Mouse (Mus musculus) heart, adult 2 months (tissue): ENCODE results near the gene Olfr190. TPM values are rescaled to one million over a fixed set of nuclear protein-coding genes. Genes with fewer than 3 reads are reported as not detected.
"Not testable (repeated sequence)": the region's sequence is repeated elsewhere in the genome, so short reads cannot be mapped to it uniquely, and the experiment has no call there.

ENCODE experiments used
- DNase-seq, 2 experiments: peaks; one replicate each; pipeline ENCODE4 v3.0.0; 2021
- H3K27ac ChIP-seq: fragments of 200-600 bp; 2 replicates; pipeline ENCODE4 v1.8.1; 2022
- H3K27me3 ChIP-seq: fragments of 200-500 bp; 2 replicates; pipeline ENCODE4 v1.6.1; 2012; ENCODE audit warnings: mild to moderate bottlenecking, low read length, inconsistent platforms, mixed read lengths; ENCODE audit not compliant: control insufficient read depth, insufficient read depth
- H3K36me3 ChIP-seq: fragments of 200-500 bp; 2 replicates; pipeline ENCODE4 v1.6.1; 2012; ENCODE audit warnings: low read length, inconsistent platforms; ENCODE audit not compliant: control insufficient read depth, insufficient read depth
- H3K4me1 ChIP-seq: fragments of 200-500 bp; 2 replicates; pipeline ENCODE4 v1.6.1; 2011; ENCODE audit warnings: low read length; ENCODE audit not compliant: control insufficient read depth, insufficient read depth
- H3K4me3 ChIP-seq: fragments of 200-600 bp; 2 replicates; pipeline ENCODE4 v1.8.1; 2022
- H3K79me2 ChIP-seq: fragments of 200-500 bp; replicated peaks from 2 replicates; pipeline ENCODE4 v1.6.1; 2012; ENCODE audit warnings: mild to moderate bottlenecking, inconsistent platforms, low read length, moderate library complexity, mixed read lengths; ENCODE audit not compliant: control insufficient read depth, insufficient read depth
- H3K9ac ChIP-seq: fragments of 200-500 bp; 2 replicates; pipeline ENCODE4 v1.6.1; 2012; ENCODE audit warnings: low read depth, mild to moderate bottlenecking, control low read depth, inconsistent platforms, low read length, mixed read lengths
- CTCF ChIP-seq: fragments of 200-600 bp; IDR thresholded peaks from 2 replicates; pipeline ENCODE4 v1.8.1; 2022; ENCODE audit warnings: antibody characterized with exemption, mild to moderate bottlenecking, moderate library complexity
- EP300 ChIP-seq: fragments of 200-500 bp; IDR thresholded peaks from 2 replicates; pipeline ENCODE4 v1.6.1; 2011; ENCODE audit warnings: low read depth, low read length, control low read depth; ENCODE audit not compliant: insufficient read depth
- POLR2A ChIP-seq: fragments of 200-500 bp; IDR thresholded peaks from 2 replicates; pipeline ENCODE4 v1.6.1; 2011; ENCODE audit warnings: mild to moderate bottlenecking, low read depth, low read length, control low read depth; ENCODE audit not compliant: insufficient read depth
- WGBS: fragments of 180-500 bp; shearing (Covaris S2); methylation state at CpG from one replicate; pipeline ENCODE4 v1.1.7; 2018; 5-methylcytosine and 5-hydroxymethylcytosine counted together
- intact Hi-C: fragments of 180-260 bp; cut with DNase I; formaldehyde crosslinking; loops from one replicate; pipeline ENCODE4 v1.15.1; 2025
- polyA plus RNA-seq: library from polyadenylated mRNA; depleted of rRNA; stranded (reverse); fragments of >200 nt; gene quantifications from 2 replicates; pipeline ENCODE4 v1.2.3, GENCODE M21; 2012
- total RNA-seq, 2 experiments: library from RNA; stranded (reverse); gene quantifications; 2 replicates each; pipeline ENCODE4 v1.2.3; 2021

Olfr190 gene
- total and polyA plus RNA-seq, 3 experiments: not detected

- intact Hi-C loops: no loop called here
- Histone ChIP-seq H3K27ac (no peak overlapping the region), H3K4me3 (no peak overlapping the region), H3K79me2 (no peaks in the 10 kb centered on the region), H3K4me1 (no peaks in the 10 kb centered on the region), H3K36me3 (no peaks in the 10 kb centered on the region), H3K9ac (no peak overlapping the region), H3K27me3 (no peaks in the 10 kb centered on the region)
- TF ChIP-seq POLR2A (no peak), CTCF (no peak), EP300 (no peak)
- 73% methylated on average over 1 of the region's 1 CpGs for WGBS
- DNase-seq: no peak
These were observed 4.3 kb downstream of the Olfr190 start for GRCm38 (mm10) chr16:59073520-59073919.

- Histone ChIP-seq H3K27ac (no peak overlapping the region), H3K9ac (no peak overlapping the region), H3K4me1 (no peaks in the 10 kb centered on the region), H3K27me3 (no peaks in the 10 kb centered on the region), H3K36me3 (no peaks in the 10 kb centered on the region), H3K4me3 (no peak overlapping the region), H3K79me2 (no peaks in the 10 kb centered on the region)
- DNase-seq: no peak
- TF ChIP-seq EP300: no peak
- TF ChIP-seq POLR2A: no peak
- no peak for TF ChIP-seq CTCF
- intact Hi-C loops: no loop called here
These were observed 6.0 kb downstream of the Olfr190 start for GRCm38 (mm10) chr16:59071755-59072154.

GRCm38 (mm10) chr16:59062411-59062810 lies 15.4 kb downstream of the Olfr190 start:
- DNase-seq, intact Hi-C loops, H3K9ac ChIP-seq, H3K27me3 ChIP-seq, H3K79me2 ChIP-seq, H3K4me1 ChIP-seq, H3K4me3 ChIP-seq, H3K27ac ChIP-seq, H3K36me3 ChIP-seq: not testable (repeated sequence)
- 25% methylated on average over 3 of the region's 3 CpGs for WGBS

GRCm38 (mm10) chr16:59049286-59049685 lies 28.5 kb downstream of the Olfr190 start:
- DNase-seq, H3K36me3 ChIP-seq, H3K9ac ChIP-seq, H3K27ac ChIP-seq, H3K79me2 ChIP-seq, H3K27me3 ChIP-seq, H3K4me1 ChIP-seq, intact Hi-C loops, H3K4me3 ChIP-seq: not testable (repeated sequence)
- 93% methylated on average over 2 of the region's 2 CpGs for WGBS

GRCm38 (mm10) chr16:59048860-59049259 lies 28.9 kb downstream of the Olfr190 start:
- H3K27ac ChIP-seq: no peak overlapping the region
- intact Hi-C loops: no loop called here
- no peak for DNase-seq
- H3K36me3 ChIP-seq: no peaks in the 10 kb centered on the region
- H3K9ac ChIP-seq: no peak overlapping the region
- no peak for TF ChIP-seq CTCF
- no peak for TF ChIP-seq POLR2A
- no peak for TF ChIP-seq EP300
- 67% methylated on average over 1 of the region's 1 CpGs for WGBS
- H3K27me3 ChIP-seq: no peaks in the 10 kb centered on the region
- no peak overlapping the region for H3K4me3 ChIP-seq
- H3K4me1 ChIP-seq: no peaks in the 10 kb centered on the region
- no peaks in the 10 kb centered on the region for H3K79me2 ChIP-seq

GRCm38 (mm10) chr16:59047579-59047978 lies 30.2 kb downstream of the Olfr190 start:
- no peak overlapping the region for H3K9ac ChIP-seq
- intact Hi-C loops: no loop called here
- no peaks in the 10 kb centered on the region for H3K36me3 ChIP-seq
- H3K4me3 ChIP-seq: no peak overlapping the region
- H3K27me3 ChIP-seq: no peaks in the 10 kb centered on the region
- WGBS: 37% methylated on average over 4 of the region's 4 CpGs
- DNase-seq: no peak
- no peak overlapping the region for H3K27ac ChIP-seq
- no peaks in the 10 kb centered on the region for H3K79me2 ChIP-seq
- TF ChIP-seq EP300: no peak
- no peak for TF ChIP-seq CTCF
- no peak for TF ChIP-seq POLR2A
- H3K4me1 ChIP-seq: no peaks in the 10 kb centered on the region

GRCm38 (mm10) chr16:59045835-59046234 lies 32.0 kb downstream of the Olfr190 start:
- DNase-seq: no peak
- Histone ChIP-seq H3K27me3 (no peaks in the 10 kb centered on the region), H3K9ac (no peak overlapping the region), H3K4me1 (no peaks in the 10 kb centered on the region), H3K4me3 (no peak overlapping the region), H3K79me2 (no peaks in the 10 kb centered on the region), H3K36me3 (no peaks in the 10 kb centered on the region), H3K27ac (no peak overlapping the region)
- 71% methylated on average over 3 of the region's 3 CpGs for WGBS
- intact Hi-C loops: no loop called here
- TF ChIP-seq POLR2A: no peak
- no peak for TF ChIP-seq CTCF
- TF ChIP-seq EP300: no peak
